Mouse (Mus musculus) gastrocnemius, adult 18-20 months (tissue): ENCODE results near the gene Mknk2. TPM values are rescaled to one million over a fixed set of nuclear protein-coding genes. Genes with fewer than 3 reads are reported as not detected.

Experiments used
- total RNA-seq, 2 experiments: library from RNA; stranded (reverse); gene quantifications; 2 replicates each; pipeline ENCODE4 v1.2.3; 2021

Gene Mknk2
- total RNA-seq, 2 experiments from 2014 or later = 244 to 292 TPM

Other genes with a start within 250 kb of the Mknk2 start
- gene Tcf3, start 244.5 kb downstream of the Mknk2 start, total RNA-seq = 10 to 100 TPM; 11.2 to 11.3 TPM
- gene Onecut3, start 183.3 kb downstream of the Mknk2 start, total RNA-seq = not detected
- gene Atp8b3, start 139.0 kb downstream of the Mknk2 start, total RNA-seq = not detected
- gene Rexo1, start 116.6 kb downstream of the Mknk2 start, total RNA-seq = 10 to 100 TPM in 1 of 2 experiments, 1 to 10 TPM in 1; 9.6 to 11.1 TPM
- 1 to 10 TPM; 1.5 to 1.9 TPM for gene Klf16, start 100.8 kb downstream of the Mknk2 start, total RNA-seq
- gene Abhd17a, start 87.8 kb downstream of the Mknk2 start, total RNA-seq = 10 to 100 TPM; 62.4 to 64.3 TPM
- 10 to 100 TPM; 19.0 to 20.1 TPM for gene Scamp4, start 75.2 kb downstream of the Mknk2 start, total RNA-seq
- gene Adat3, start 75.2 kb downstream of the Mknk2 start, total RNA-seq = under 1 TPM in 1 of 2 experiments, not detected in 1; 0.69 TPM
- under 1 TPM; 0.14 to 0.26 TPM for gene Gm49322, start 72.1 kb downstream of the Mknk2 start, total RNA-seq
- 100 to 1,000 TPM in 1 of 2 experiments, 10 to 100 TPM in 1; 97.2 to 128 TPM for gene Csnk1g2, start 55.3 kb downstream of the Mknk2 start, total RNA-seq
- 10 to 100 TPM; 38.5 to 40.0 TPM for gene Btbd2, start 21.0 kb downstream of the Mknk2 start, total RNA-seq
- 1 to 10 TPM; 2.3 to 4.1 TPM for gene Mob3a, start 23.9 kb upstream of the Mknk2 start, total RNA-seq
- 1 to 10 TPM in 1 of 2 experiments, under 1 TPM in 1; 0.91 to 1.9 TPM for gene Izumo4, start 24.1 kb upstream of the Mknk2 start, total RNA-seq
- 10 to 100 TPM; 24.3 to 31.7 TPM for gene Ap3d1, start 64.2 kb upstream of the Mknk2 start, total RNA-seq
- gene Dot1l, start 77.1 kb upstream of the Mknk2 start, total RNA-seq = 10 to 100 TPM; 13.6 to 20.8 TPM
- 10 to 100 TPM; 27.3 to 27.6 TPM for gene Sf3a2, start 120.1 kb upstream of the Mknk2 start, total RNA-seq
- gene Plekhj1, start 120.5 kb upstream of the Mknk2 start, total RNA-seq = 10 to 100 TPM; 24.3 to 25.8 TPM
- gene Amh, start 127.1 kb upstream of the Mknk2 start, total RNA-seq = under 1 TPM; 0.31 to 0.32 TPM
- gene Jsrp1, start 135.4 kb upstream of the Mknk2 start, total RNA-seq = 100 to 1,000 TPM; 448 to 461 TPM
- gene Oaz1, start 148.5 kb upstream of the Mknk2 start, total RNA-seq = 100 to 1,000 TPM; 698 to 770 TPM
- gene Lingo3, start 165.9 kb upstream of the Mknk2 start, total RNA-seq = 10 to 100 TPM in 1 of 2 experiments, 1 to 10 TPM in 1; 8.3 to 12.6 TPM
- 10 to 100 TPM; 12.6 to 14.7 TPM for gene Lsm7, start 177.1 kb upstream of the Mknk2 start, total RNA-seq
- 10 to 100 TPM; 12.4 to 12.6 TPM for gene Sppl2b, start 177.2 kb upstream of the Mknk2 start, total RNA-seq
- gene Tmprss9, start 193.7 kb upstream of the Mknk2 start, total RNA-seq = not detected
- gene Timm13, start 222.9 kb upstream of the Mknk2 start, total RNA-seq = 100 to 1,000 TPM; 109 to 127 TPM
- 1 to 10 TPM; 2.7 to 3.2 TPM for gene Lmnb2, start 240.1 kb upstream of the Mknk2 start, total RNA-seq